Mouse (Mus musculus): ENCODE results near the gene Hic1. TPM values are rescaled to one million over a fixed set of nuclear protein-coding genes. Genes with fewer than 3 reads are reported as not detected.

Gene Hic1
- polyA plus RNA-seq, 1 experiment from 2014 or later = 5.9 TPM

DNA sequence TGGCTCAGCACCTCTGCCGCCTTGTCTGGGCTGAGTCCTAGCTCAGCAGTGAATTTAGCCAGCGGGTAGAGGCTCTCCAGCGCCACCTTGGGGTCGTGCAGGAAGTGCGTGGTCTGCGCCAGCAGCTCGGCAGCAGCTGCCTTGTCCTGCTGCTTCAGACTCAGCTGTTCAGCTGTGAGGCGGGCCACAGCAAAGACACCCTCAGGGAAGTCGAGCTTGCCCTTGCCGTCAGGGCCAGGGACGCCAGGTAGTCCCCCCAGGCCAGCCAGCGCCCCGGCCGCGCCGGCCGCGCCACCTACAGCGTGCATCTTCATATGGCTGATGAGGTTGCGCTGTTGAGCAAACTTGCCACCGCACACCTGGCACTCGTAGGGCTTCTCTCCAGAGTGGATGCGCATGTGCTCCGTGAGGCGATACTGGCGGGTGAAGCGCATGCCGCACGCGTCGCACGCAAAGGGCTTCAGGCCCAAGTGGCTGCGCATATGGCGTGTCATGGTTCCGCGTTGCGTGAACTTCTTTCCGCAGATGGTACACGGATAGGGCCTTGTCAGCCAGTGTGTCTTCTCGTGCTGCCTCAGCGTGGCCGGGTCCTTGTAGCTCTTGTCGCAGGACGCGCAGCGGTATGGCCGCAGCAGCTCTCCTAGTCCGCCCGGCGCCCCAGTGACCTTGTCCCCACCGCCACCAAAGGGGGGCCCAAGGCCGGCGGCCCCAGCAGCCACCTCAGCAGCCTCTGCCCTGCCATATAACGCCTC, 3.7 kb downstream of the Hic1 start:
- H3K9me3 ChIP-seq (replicated peaks; ENCODE audit: control insufficient read depth, low read length) = no peaks in the 10 kb centered on the region
- H3K9ac ChIP-seq (ENCODE audit: low read length) = peak overlapping the region; percentile 86
- peak overlapping the region; percentile 88 for H3K4me2 ChIP-seq (ENCODE audit: low read depth, low read length)
- peak; percentile 5; the same call in 1 of the 2 replicates for ATAC-seq (ENCODE audit: insufficient read depth, low FRiP score)
- peaks cover 57% of the 10 kb centered on the region for H3K4me1 ChIP-seq (ENCODE audit: control insufficient read depth, insufficient read depth, low read length)
- peaks cover 17% of the 10 kb centered on the region for H3K27me3 ChIP-seq (ENCODE audit: control insufficient read depth, insufficient read depth, low read length)
- peak overlapping the region; percentile 94 for H3K27ac ChIP-seq (ENCODE audit: low read length)
- WGBS = 11% methylated on average over 54 of the region's 54 CpGs
- peaks cover 5% of the 10 kb centered on the region; the same call in 1 of the 2 replicates for H3K36me3 ChIP-seq (ENCODE audit: control insufficient read depth, insufficient read depth, low read length)
- H3K4me3 ChIP-seq (replicated peaks; ENCODE audit: low read length) = peak overlapping the region; percentile 73

DNA sequence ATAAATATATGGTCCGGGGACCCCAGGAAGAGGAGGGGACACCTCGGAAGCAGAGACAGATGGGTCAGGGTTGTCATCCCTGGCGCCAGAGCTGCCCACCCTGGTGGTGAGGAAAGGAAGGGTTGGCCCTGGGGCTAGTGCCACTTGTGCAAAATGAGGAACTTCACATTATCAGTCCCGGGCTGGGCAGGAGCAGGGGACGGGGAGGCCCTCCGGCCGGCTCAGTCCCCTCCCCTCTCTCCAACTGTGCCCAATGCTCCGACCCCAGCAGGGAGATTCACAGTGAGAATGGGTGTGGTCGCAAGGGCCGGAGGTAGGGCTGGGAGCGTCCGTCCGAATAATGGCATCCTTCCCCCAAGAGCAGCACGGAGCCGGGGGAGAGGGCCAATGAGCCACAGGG, 4.6 kb downstream of the Hic1 start:
- H3K9me3 ChIP-seq (replicated peaks; ENCODE audit: control insufficient read depth, low read length) = no peaks in the 10 kb centered on the region
- peak overlapping the region; percentile 86 for H3K9ac ChIP-seq (ENCODE audit: low read length)
- peaks cover 56% of the 10 kb centered on the region for H3K4me1 ChIP-seq (ENCODE audit: control insufficient read depth, insufficient read depth, low read length)
- H3K4me3 ChIP-seq (replicated peaks; ENCODE audit: low read length) = peak overlapping the region; percentile 73
- WGBS = 22% methylated on average over 15 of the region's 15 CpGs
- no peak for ATAC-seq (ENCODE audit: insufficient read depth, low FRiP score)
- peaks cover 11% of the 10 kb centered on the region for H3K27me3 ChIP-seq (ENCODE audit: control insufficient read depth, insufficient read depth, low read length)
- H3K4me2 ChIP-seq (ENCODE audit: low read depth, low read length) = peak overlapping the region; percentile 88
- H3K27ac ChIP-seq (ENCODE audit: low read length) = peak overlapping the region; percentile 94
- H3K36me3 ChIP-seq (ENCODE audit: control insufficient read depth, insufficient read depth, low read length) = peaks cover 5% of the 10 kb centered on the region; the same call in 1 of the 2 replicates

DNA sequence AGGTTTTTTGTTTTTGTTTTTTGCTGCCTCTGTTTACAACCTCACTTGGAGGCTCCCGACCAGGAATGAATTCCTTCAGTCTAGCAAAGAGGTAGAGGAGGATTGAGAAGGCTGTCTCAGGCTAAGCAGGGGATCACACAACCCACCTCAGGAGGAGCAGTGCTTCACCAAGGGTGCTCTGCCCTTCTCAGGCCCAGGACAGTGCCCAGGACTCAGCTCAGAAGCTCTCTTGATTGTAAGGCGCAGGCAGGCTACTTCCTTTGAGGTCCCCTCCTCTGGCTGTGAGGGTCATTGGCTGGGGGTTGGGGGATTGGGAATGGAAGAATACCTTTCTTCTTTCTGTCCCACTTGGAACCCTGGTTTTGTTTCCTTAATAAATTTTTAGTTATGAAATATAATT, 5.3 kb downstream of the Hic1 start:
- peaks cover 11% of the 10 kb centered on the region for H3K27me3 ChIP-seq (ENCODE audit: control insufficient read depth, insufficient read depth, low read length)
- WGBS = 53% methylated on average over 2 of the region's 2 CpGs
- peak overlapping the region; percentile 73 for H3K4me3 ChIP-seq (replicated peaks; ENCODE audit: low read length)

DNA sequence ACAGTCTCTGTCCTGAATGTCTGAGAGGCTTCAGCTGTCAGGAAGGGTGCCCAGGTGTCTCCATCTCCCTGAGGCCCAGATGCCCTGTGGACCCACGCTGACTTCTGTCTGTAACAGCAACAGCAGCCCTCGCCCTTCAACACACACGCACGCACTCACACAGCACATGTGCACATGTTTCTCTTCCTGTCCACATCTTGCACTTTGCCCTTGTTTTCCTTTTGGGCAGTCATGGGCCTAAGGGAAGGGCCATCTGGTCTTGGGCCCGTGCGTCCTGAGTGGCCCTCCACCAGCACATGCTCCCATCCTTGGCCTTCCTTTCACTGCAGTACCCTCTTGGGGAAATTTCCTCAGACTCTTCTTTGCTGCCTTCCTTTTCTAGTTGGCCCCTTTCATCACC, 5.9 kb downstream of the Hic1 start:
- H3K9ac ChIP-seq (ENCODE audit: low read length) = peak overlapping the region; percentile 86
- H3K4me3 ChIP-seq (replicated peaks; ENCODE audit: low read length) = no peak overlapping the region; the same call in 1 of the 2 replicates
- H3K27me3 ChIP-seq (ENCODE audit: control insufficient read depth, insufficient read depth, low read length) = peaks cover 11% of the 10 kb centered on the region
- peak overlapping the region; percentile 88 for H3K4me2 ChIP-seq (ENCODE audit: low read depth, low read length)
- H3K9me3 ChIP-seq (replicated peaks; ENCODE audit: control insufficient read depth, low read length) = no peaks in the 10 kb centered on the region
- H3K4me1 ChIP-seq (ENCODE audit: control insufficient read depth, insufficient read depth, low read length) = peaks cover 61% of the 10 kb centered on the region
- WGBS = 63% methylated on average over 6 of the region's 6 CpGs
- peaks cover 5% of the 10 kb centered on the region; the same call in 1 of the 2 replicates for H3K36me3 ChIP-seq (ENCODE audit: control insufficient read depth, insufficient read depth, low read length)
- peak overlapping the region; percentile 94 for H3K27ac ChIP-seq (ENCODE audit: low read length)
- ATAC-seq (ENCODE audit: insufficient read depth, low FRiP score) = no peak

More for the DNA sequence above, 5.3 kb downstream of the Hic1 start:
- Histone ChIP-seq H3K9ac (ENCODE audit: low read length) (peak overlapping the region; percentile 86), H3K4me1 (ENCODE audit: control insufficient read depth, insufficient read depth, low read length) (peaks cover 54% of the 10 kb centered on the region), H3K4me2 (ENCODE audit: low read depth, low read length) (peak overlapping the region; percentile 88), H3K27ac (ENCODE audit: low read length) (peak overlapping the region; percentile 94), H3K36me3 (ENCODE audit: control insufficient read depth, insufficient read depth, low read length) (peaks cover 5% of the 10 kb centered on the region; the same call in 1 of the 2 replicates), H3K9me3 (replicated peaks; ENCODE audit: control insufficient read depth, low read length) (no peaks in the 10 kb centered on the region)
- ATAC-seq (ENCODE audit: insufficient read depth, low FRiP score) = no peak

DNA sequence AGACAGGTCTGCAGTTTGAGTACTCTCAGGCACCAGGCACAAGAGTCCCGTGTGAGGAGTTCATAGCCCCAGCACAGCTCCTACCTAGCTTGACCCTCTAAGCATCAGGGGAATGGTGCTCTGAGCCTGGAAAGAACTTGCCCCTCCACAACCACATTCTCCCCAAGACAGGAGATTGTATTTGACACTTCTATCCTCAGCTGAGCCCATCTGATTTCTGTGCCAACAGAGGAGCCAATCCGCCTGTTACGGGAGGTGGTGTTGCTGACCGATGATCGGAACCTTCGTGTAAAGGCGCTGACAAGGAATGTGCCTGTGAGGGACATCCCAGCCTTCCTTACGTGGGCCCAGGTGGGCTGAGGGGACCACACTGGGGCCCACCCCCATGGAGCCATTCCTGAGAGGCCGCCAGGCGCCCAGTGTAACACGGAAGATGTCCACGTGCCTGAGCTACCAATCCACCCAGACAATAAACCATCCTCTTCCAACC, 6.7 kb downstream of the Hic1 start:
- WGBS = 80% methylated on average over 12 of the region's 12 CpGs
- Histone ChIP-seq H3K9me3 (replicated peaks; ENCODE audit: control insufficient read depth, low read length) (no peaks in the 10 kb centered on the region), H3K4me2 (ENCODE audit: low read depth, low read length) (no peak overlapping the region), H3K27ac (ENCODE audit: low read length) (peak overlapping the region; percentile 94), H3K4me3 (replicated peaks; ENCODE audit: low read length) (no peak overlapping the region), H3K36me3 (ENCODE audit: control insufficient read depth, insufficient read depth, low read length) (peaks cover 5% of the 10 kb centered on the region; the same call in 1 of the 2 replicates), H3K9ac (ENCODE audit: low read length) (peak overlapping the region; percentile 86), H3K4me1 (ENCODE audit: control insufficient read depth, insufficient read depth, low read length) (peaks cover 65% of the 10 kb centered on the region), H3K27me3 (ENCODE audit: control insufficient read depth, insufficient read depth, low read length) (peaks cover 10% of the 10 kb centered on the region)
- no peak for ATAC-seq (ENCODE audit: insufficient read depth, low FRiP score)

GRCm38 (mm10) chr11:75161417-75162008, 7.8 kb downstream of the Hic1 start:
- Histone ChIP-seq H3K9ac (ENCODE audit: low read length) (peak overlapping the region; percentile 52), H3K9me3 (replicated peaks; ENCODE audit: control insufficient read depth, low read length) (no peaks in the 10 kb centered on the region), H3K4me3 (replicated peaks; ENCODE audit: low read length) (no peak overlapping the region), H3K27ac (ENCODE audit: low read length) (peak overlapping the region; percentile 94), H3K36me3 (ENCODE audit: control insufficient read depth, insufficient read depth, low read length) (peaks cover 5% of the 10 kb centered on the region; the same call in 1 of the 2 replicates), H3K4me1 (ENCODE audit: control insufficient read depth, insufficient read depth, low read length) (peaks cover 70% of the 10 kb centered on the region), H3K27me3 (ENCODE audit: control insufficient read depth, insufficient read depth, low read length) (peaks cover 7% of the 10 kb centered on the region), H3K4me2 (ENCODE audit: low read depth, low read length) (no peak overlapping the region)
- WGBS = 28% methylated on average over 4 of the region's 4 CpGs
- peak; percentile 59 for ATAC-seq (ENCODE audit: insufficient read depth, low FRiP score)

DNA sequence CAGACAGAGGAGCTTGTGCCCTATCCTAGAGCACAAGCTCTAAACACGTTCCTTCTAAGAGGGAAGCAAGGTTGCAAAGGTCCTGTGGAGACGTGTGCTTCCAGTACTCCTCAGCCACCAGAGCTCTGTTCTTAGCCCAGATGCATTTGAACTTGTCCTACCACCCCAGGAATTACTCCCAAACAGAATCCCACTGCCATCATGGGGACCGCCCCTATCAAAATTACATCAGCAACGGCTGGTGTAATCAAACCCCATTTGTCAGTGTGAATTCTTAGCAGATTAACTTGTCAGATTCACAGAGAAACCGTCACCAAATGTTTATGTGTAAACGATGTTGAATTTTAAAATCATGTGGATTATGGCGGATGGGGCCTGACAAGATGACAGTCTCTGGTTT, 8.4 kb downstream of the Hic1 start:
- Histone ChIP-seq H3K4me1 (ENCODE audit: control insufficient read depth, insufficient read depth, low read length) (peaks cover 72% of the 10 kb centered on the region), H3K36me3 (ENCODE audit: control insufficient read depth, insufficient read depth, low read length) (peaks cover 5% of the 10 kb centered on the region; the same call in 1 of the 2 replicates)
- 40% methylated on average over 7 of the region's 7 CpGs for WGBS

GRCm38 (mm10) chr11:75159564-75159963, 9.8 kb downstream of the Hic1 start:
- no peak overlapping the region for H3K9ac ChIP-seq (ENCODE audit: low read length)
- WGBS = 54% methylated on average over 2 of the region's 2 CpGs
- no peak overlapping the region for H3K4me3 ChIP-seq (replicated peaks; ENCODE audit: low read length)
- H3K36me3 ChIP-seq (ENCODE audit: control insufficient read depth, insufficient read depth, low read length) = peaks cover 5% of the 10 kb centered on the region; the same call in 1 of the 2 replicates
- peaks cover 64% of the 10 kb centered on the region for H3K4me1 ChIP-seq (ENCODE audit: control insufficient read depth, insufficient read depth, low read length)
- no peaks in the 10 kb centered on the region for H3K9me3 ChIP-seq (replicated peaks; ENCODE audit: control insufficient read depth, low read length)
- H3K27me3 ChIP-seq (ENCODE audit: control insufficient read depth, insufficient read depth, low read length) = no peaks in the 10 kb centered on the region
- H3K4me2 ChIP-seq (ENCODE audit: low read depth, low read length) = no peak overlapping the region
- no peak for ATAC-seq (ENCODE audit: insufficient read depth, low FRiP score)
- H3K27ac ChIP-seq (ENCODE audit: low read length) = peak overlapping the region; percentile 81; the same call in 1 of the 2 replicates

More for the DNA sequence above, 8.4 kb downstream of the Hic1 start:
- Histone ChIP-seq H3K4me3 (replicated peaks; ENCODE audit: low read length) (no peak overlapping the region), H3K27me3 (ENCODE audit: control insufficient read depth, insufficient read depth, low read length) (peaks cover 5% of the 10 kb centered on the region), H3K4me2 (ENCODE audit: low read depth, low read length) (no peak overlapping the region), H3K9me3 (replicated peaks; ENCODE audit: control insufficient read depth, low read length) (no peaks in the 10 kb centered on the region), H3K9ac (ENCODE audit: low read length) (no peak overlapping the region), H3K27ac (ENCODE audit: low read length) (peak overlapping the region; percentile 94)
- ATAC-seq (ENCODE audit: insufficient read depth, low FRiP score) = no peak; the same call in none of the 2 replicates

DNA sequence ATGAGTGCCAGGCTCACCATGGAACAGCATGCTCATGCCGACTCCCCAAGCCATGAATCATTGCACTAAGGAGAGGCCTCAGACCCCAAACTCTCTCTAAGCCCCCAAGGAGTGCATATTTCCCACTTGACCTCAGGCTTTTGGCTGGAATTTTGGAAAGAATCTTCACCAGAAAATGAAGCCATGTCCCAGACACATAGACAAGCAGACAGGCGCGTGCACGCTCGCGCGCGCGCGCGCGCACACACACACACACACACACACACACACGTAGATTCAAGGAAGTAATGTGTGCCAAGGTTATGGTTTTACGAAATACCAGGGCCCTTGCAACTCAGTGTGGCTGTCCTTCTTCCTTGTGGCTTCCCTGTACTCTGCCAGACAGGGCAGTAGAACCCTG, 10.9 kb downstream of the Hic1 start:
- H3K4me1 ChIP-seq (ENCODE audit: control insufficient read depth, insufficient read depth, low read length) = peaks cover 53% of the 10 kb centered on the region
- H3K36me3 ChIP-seq (ENCODE audit: control insufficient read depth, insufficient read depth, low read length) = peaks cover 5% of the 10 kb centered on the region; the same call in 1 of the 2 replicates
- no peak for ATAC-seq (ENCODE audit: insufficient read depth, low FRiP score)
- WGBS = 81% methylated on average over 14 of the region's 14 CpGs
- no peak overlapping the region for H3K4me3 ChIP-seq (replicated peaks; ENCODE audit: low read length)
- H3K27me3 ChIP-seq (ENCODE audit: control insufficient read depth, insufficient read depth, low read length) = no peaks in the 10 kb centered on the region
- H3K27ac ChIP-seq (ENCODE audit: low read length) = peak overlapping the region; percentile 81
- no peak overlapping the region for H3K4me2 ChIP-seq (ENCODE audit: low read depth, low read length)
- H3K9me3 ChIP-seq (replicated peaks; ENCODE audit: control insufficient read depth, low read length) = no peaks in the 10 kb centered on the region
- no peak overlapping the region for H3K9ac ChIP-seq (ENCODE audit: low read length)
